Mouse (Mus musculus) cerebellum, adult (tissue): ENCODE measurements around the gene Il2rb.

ENCODE experiments used
- ATAC-seq: cut with Nextera tagmentation; 2 replicates; pipeline ENCODE4 v1.9.2; 2017; ENCODE audit warnings: mild to moderate bottlenecking, moderate library complexity, mixed read lengths; ENCODE audit not compliant: insufficient number of reproducible peaks, low FRiP score, low TSS enrichment

Il2rb gene

GRCm38 (mm10) chr15:78483311-78483710 lies 11.8 kb downstream of the Il2rb start:
- ATAC-seq, result peak; percentile 86

- ATAC-seq, result no peak
Measured at GRCm38 (mm10) chr15:78482518-78482917, 12.6 kb downstream of the Il2rb start.

GRCm38 (mm10) chr15:78481448-78482000 lies 13.5 kb downstream of the Il2rb start:
- ATAC-seq, result no peak

GRCm38 (mm10) chr15:78480991-78481390 lies 14.1 kb downstream of the Il2rb start:
- ATAC-seq, result no peak

GRCm38 (mm10) chr15:78480111-78480510 lies 15.0 kb downstream of the Il2rb start:
- ATAC-seq, result no peak

GRCm38 (mm10) chr15:78479470-78479869 lies 15.6 kb downstream of the Il2rb start:
- ATAC-seq, result no peak

GRCm38 (mm10) chr15:78478073-78478472 lies 17.0 kb downstream of the Il2rb start:
- no peak for ATAC-seq

- ATAC-seq, result no peak
Measured at GRCm38 (mm10) chr15:78476878-78477277, 18.2 kb downstream of the Il2rb start.

GRCm38 (mm10) chr15:78475604-78476031 lies 19.5 kb downstream of the Il2rb start:
- no peak for ATAC-seq

GRCm38 (mm10) chr15:78473442-78473841 lies 21.6 kb downstream of the Il2rb start:
- ATAC-seq, result 0 out of 2 replicates have a peak, but pooled peaks have one; percentile 15

- no peak for ATAC-seq
Measured at GRCm38 (mm10) chr15:78471902-78472301, 23.2 kb downstream of the Il2rb start.

GRCm38 (mm10) chr15:78470495-78471276 lies 24.4 kb downstream of the Il2rb start:
- no peak for ATAC-seq

- no peak for ATAC-seq
Measured at GRCm38 (mm10) chr15:78468379-78468937, 26.6 kb downstream of the Il2rb start, which contains the start of gene Tmprss6. Gene Tmprss6 (minus strand): TSS chr15:78468634.

- no peak for ATAC-seq
Measured at GRCm38 (mm10) chr15:78467570-78467969, 27.5 kb downstream of the Il2rb start.

- ATAC-seq, result no peak
Measured at GRCm38 (mm10) chr15:78466809-78467208, 28.3 kb downstream of the Il2rb start.

GRCm38 (mm10) chr15:78462981-78463380 lies 32.1 kb downstream of the Il2rb start:
- ATAC-seq, result no peak

GRCm38 (mm10) chr15:78457193-78457592 lies 37.9 kb downstream of the Il2rb start:
- no peak for ATAC-seq

GRCm38 (mm10) chr15:78456051-78456450 lies 39.0 kb downstream of the Il2rb start:
- no peak for ATAC-seq

GRCm38 (mm10) chr15:78455168-78455567 lies 39.9 kb downstream of the Il2rb start:
- no peak for ATAC-seq

GRCm38 (mm10) chr15:78452929-78453328 lies 42.1 kb downstream of the Il2rb start:
- no peak for ATAC-seq

- no peak for ATAC-seq
Measured at GRCm38 (mm10) chr15:78451201-78451600, 43.9 kb downstream of the Il2rb start.

- ATAC-seq, result no peak
Measured at GRCm38 (mm10) chr15:78450419-78450768, 44.7 kb downstream of the Il2rb start.
